Mouse (Mus musculus): Measurements from ENCODE around the gene Dusp7.

The Dusp7 gene

DNA sequence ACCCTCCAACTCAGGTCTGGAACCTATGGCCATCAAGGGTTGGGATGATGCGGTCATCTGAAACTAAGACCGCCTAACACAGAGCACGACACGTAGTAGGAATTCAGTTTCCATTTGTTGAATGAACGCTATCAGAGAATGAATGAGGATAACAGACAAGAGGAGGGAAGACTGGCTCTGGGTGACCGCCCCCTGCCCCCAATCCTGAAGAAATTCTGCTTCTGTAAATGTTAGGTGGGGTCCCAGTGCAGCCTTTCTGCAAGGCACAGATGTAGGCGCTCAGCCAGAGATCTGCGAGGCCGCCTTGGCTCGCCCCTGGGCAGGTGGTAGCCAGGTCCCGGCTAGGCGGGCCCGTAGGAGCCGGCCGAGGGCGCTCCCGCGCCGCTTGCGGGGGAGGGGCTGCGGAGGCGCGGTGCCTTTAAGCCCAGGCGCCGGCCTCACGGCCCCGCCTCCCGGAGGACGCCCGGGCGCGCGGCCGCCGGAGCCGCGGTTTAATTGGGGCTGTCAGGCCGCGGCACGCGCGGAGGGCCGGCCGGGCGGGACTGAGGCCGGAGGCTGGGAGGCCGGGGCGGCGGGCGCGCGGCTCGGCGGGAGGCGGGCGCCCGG, at the start of gene Dusp7:
Gene Dusp7, plus strand, starts transcription at position 521 of the 606 bp plus-strand sequence.
- CTCF ChIA-PET = interaction anchor here (0.7 to 2.4 kb wide), 18 partner anchors 9 to 275 kb away, joined by 3 to 11 read pairs (median 6); partner anchors contain the start of genes Parp3 (in 3 of the 4) and Poc1a (in 1 of the 4)

GRCm38 (mm10) chr9:106319095-106319494, 49.3 kb upstream of the Dusp7 start:
- POLR2A ChIA-PET = interaction anchor here in 3 of 4 experiments (0.6 to 2.5 kb wide), 4 partner anchors 7 to 111 kb away, joined by 3 to 5 read pairs (median 4); partner anchors contain the start of gene Rpl29 (in 1 of the 3)
- CTCF ChIA-PET = interaction anchor here in 2 of 4 experiments (0.8 to 4.1 kb wide), 4 partner anchors 13 to 158 kb away, joined by 3 to 15 read pairs (median 4); partner anchors contain the start of gene Parp3 (in 1 of the 2)

More for the DNA sequence above, at the start of gene Dusp7:
- POLR2A ChIA-PET = interaction anchor here (0.5 to 4.3 kb wide), 72 partner anchors 9 to 1031 kb away, joined by 3 to 24 read pairs (median 5); partner anchors contain the start of genes Acy1 (in 2 of the 4), Parp3 (in 2 of the 4), Rpl29 (in 2 of the 4) and Wdr82 (in 2 of the 4)

- ChIA-PET CTCF (interaction anchor here (0.6 to 4.1 kb wide), 8 partner anchors 15 to 210 kb away, joined by 3 to 15 read pairs (median 5); partner anchors contain the start of gene Poc1a (in 1 of the 4)), POLR2A (interaction anchor here in 3 of 4 experiments (0.6 to 1.5 kb wide), 9 partner anchors 12 to 154 kb away, joined by 3 to 7 read pairs (median 4); partner anchors contain the start of gene Parp3 (in 1 of the 3))
Measured at GRCm38 (mm10) chr9:106322497-106322896, 45.9 kb upstream of the Dusp7 start.

DNA sequence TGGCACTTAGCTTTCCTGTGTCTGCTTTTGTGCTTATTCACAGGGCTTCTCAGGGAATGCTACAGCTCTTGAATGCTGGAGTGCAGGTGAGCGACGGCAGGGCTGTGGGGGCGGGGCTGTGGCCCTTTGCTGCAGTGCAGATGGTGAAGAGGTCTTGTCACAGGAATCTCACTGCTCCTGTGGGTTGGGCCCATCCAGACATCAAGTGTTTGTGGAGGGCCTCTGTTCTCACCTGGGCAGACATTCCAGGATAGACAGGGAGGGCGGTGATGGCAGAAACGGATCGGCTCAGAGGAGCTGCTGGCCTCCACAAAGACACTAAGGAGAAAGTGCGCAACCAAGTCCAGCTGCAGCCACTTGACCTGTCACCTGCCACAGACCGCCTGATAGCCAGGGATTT, 42.2 kb upstream of the Dusp7 start:
- POLR2A ChIA-PET = interaction anchor here in 3 of 4 experiments (0.7 to 1.9 kb wide), 7 partner anchors 13 to 1221 kb away, joined by 3 to 6 read pairs (median 4); partner anchors contain the start of genes Parp3 (in 1 of the 3) and Zmynd10 (in 1 of the 3)
- CTCF ChIA-PET = interaction anchor here in 1 of 4 experiments (1.0 kb wide), 1 partner anchor 94 kb away, joined by 3 read pairs; no protein-coding TSS in a partner anchor

DNA sequence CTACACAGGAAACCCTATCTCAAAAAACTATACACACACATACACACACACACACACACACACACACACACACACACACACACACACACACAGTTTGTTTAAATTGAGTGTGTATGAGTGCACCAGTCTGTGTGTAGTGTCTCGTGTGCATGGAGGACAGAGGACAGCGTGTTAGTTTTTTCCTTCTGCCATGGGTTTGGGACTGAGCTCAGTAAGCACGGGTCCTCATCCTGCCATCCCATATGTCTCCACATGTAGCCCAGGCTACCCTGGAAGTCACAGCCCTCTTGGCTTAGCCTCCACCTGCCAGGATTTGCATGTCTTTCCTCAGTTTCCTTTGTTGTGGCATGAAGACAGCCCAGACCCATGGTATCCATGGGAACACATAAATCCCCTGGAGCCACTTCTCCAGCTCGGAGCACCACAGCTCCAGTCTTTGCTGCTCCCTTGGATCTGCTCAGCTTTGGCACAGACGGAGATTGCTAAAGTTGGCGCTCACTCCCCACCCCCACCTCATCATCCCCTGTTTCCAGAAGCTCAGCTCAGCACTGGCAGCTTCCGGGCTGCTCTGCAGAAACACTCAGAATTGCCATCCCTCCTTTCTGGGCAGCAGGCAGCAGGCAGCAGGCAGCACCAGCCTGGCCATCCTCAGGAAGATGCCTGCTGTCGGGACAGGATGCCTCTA, 41.2 kb upstream of the Dusp7 start:
- CTCF ChIA-PET = interaction anchor here in 3 of 4 experiments (0.7 to 1.4 kb wide), 3 partner anchors 19 to 148 kb away, joined by 3 read pairs; no protein-coding TSS in a partner anchor
- POLR2A ChIA-PET = interaction anchor here in 3 of 4 experiments (0.7 to 1.9 kb wide), 6 partner anchors 10 to 1220 kb away, joined by 3 to 6 read pairs (median 4); partner anchors contain the start of genes Parp3 (in 1 of the 3) and Zmynd10 (in 1 of the 3)

DNA sequence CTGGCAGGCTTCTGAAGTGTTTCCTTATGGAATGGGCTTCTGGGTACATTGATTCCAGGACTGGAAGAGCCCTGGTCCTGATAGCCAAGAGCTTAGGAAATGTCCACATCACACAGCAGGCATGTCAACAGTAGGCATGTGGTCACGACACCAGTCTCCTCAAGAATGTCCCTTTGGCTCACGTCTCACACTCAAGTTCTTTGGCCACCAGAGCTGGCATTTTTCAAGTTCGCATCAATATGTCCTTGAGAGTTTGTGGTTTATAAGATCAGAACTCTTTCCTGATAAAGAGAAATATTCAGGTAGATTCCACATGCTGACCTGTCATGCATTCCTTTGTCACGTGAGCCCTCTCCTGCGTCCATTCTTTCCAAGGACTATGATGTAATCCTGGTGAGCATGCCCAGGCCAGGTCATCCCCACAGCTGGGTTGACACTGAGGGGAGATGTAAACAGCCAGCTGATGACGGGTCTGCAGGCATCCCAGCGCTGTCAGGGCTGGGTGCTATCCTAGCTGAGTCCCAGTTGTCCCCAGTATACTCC, 40.3 kb upstream of the Dusp7 start:
- POLR2A ChIA-PET = interaction anchor here in 2 of 4 experiments (0.6 to 1.9 kb wide), 4 partner anchors 9 to 157 kb away, joined by 3 to 6 read pairs (median 4); partner anchors contain the start of genes Parp3 (in 1 of the 2) and Wdr82 (in 1 of the 2)
- CTCF ChIA-PET = interaction anchor here in 3 of 4 experiments (0.5 to 1.4 kb wide), 4 partner anchors 20 to 116 kb away, joined by 3 to 5 read pairs (median 3); no protein-coding TSS in a partner anchor

GRCm38 (mm10) chr9:106328772-106329511, 39.5 kb upstream of the Dusp7 start:
- ChIA-PET POLR2A (interaction anchor here in 1 of 4 experiments (0.9 kb wide), 1 partner anchor 41 kb away, joined by 3 read pairs; no protein-coding TSS in a partner anchor), CTCF (interaction anchor here in 1 of 4 experiments (0.7 kb wide), 1 partner anchor 117 kb away, joined by 3 read pairs; no protein-coding TSS in a partner anchor)

GRCm38 (mm10) chr9:106332746-106333145, 35.7 kb upstream of the Dusp7 start:
- ChIA-PET POLR2A (no interaction called here), CTCF (interaction anchor here in 2 of 4 experiments (0.6 to 1.8 kb wide), 2 partner anchors 18 to 1403 kb away, joined by 4 to 8 read pairs; no protein-coding TSS in a partner anchor)

GRCm38 (mm10) chr9:106337620-106338019, 30.8 kb upstream of the Dusp7 start:
- POLR2A ChIA-PET = interaction anchor here in 3 of 4 experiments (1.0 to 1.5 kb wide), 5 partner anchors 10 to 57 kb away, joined by 3 to 4 read pairs (median 3); partner anchors contain the start of gene Poc1a (in 1 of the 3)

DNA sequence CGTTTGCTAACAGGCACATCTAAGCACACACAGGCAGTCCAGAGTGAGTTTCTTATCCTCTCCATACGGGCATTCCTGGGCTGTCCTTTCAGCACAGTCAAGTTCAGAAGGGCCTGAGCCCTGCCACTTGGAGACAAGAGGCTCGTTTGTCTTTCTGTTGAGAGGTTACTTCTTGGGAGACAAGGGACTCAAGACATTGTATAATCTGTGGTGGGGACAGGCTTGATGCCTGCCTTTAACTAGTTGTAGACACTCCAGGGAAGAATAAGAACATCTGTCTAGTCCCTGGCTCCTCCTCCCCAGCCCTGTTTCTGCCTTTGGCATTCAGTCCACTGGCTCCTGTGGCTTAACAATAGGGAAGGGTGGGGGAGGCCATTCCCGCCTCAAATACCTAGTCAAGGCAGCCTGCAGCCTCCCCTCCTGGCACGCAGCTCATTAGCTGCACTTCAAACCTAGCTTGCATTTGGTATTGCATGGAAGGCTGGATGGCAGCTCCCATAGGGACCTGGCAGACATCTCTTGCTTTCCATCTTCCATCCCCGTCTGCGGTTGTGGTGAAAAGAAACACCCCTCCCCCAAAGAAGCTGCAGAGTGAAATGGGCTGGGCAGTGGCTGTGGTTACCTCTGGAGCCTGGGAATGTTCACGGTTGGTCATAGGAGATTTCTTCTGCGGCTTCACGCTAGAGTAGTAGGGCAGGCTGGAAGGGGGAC, 29.8 kb upstream of the Dusp7 start:
- CTCF ChIA-PET = interaction anchor here in 2 of 4 experiments (1.0 to 1.7 kb wide), 4 partner anchors 13 to 82 kb away, joined by 3 to 8 read pairs (median 6); partner anchors contain the start of gene Poc1a (in 1 of the 2)

More at GRCm38 (mm10) chr9:106337620-106338019, 30.8 kb upstream of the Dusp7 start:
- CTCF ChIA-PET = interaction anchor here in 2 of 4 experiments (0.6 to 1.7 kb wide), 3 partner anchors 14 to 1927 kb away, joined by 3 to 7 read pairs (median 3); no protein-coding TSS in a partner anchor

GRCm38 (mm10) chr9:106339173-106339558, 29.3 kb upstream of the Dusp7 start:
- CTCF ChIA-PET = interaction anchor here in 2 of 4 experiments (0.9 to 1.7 kb wide), 4 partner anchors 12 to 81 kb away, joined by 3 to 8 read pairs (median 4); partner anchors contain the start of gene Poc1a (in 1 of the 2)
- POLR2A ChIA-PET = interaction anchor here in 3 of 4 experiments (0.6 to 2.1 kb wide), 10 partner anchors 12 to 137 kb away, joined by 3 to 7 read pairs (median 4); partner anchors contain the start of gene Rrp9 (in 1 of the 3)

More for the DNA sequence above, 29.8 kb upstream of the Dusp7 start:
- POLR2A ChIA-PET = interaction anchor here (0.5 to 2.1 kb wide), 9 partner anchors 12 to 137 kb away, joined by 3 to 7 read pairs (median 4); partner anchors contain the start of gene Rrp9 (in 1 of the 4)

- ChIA-PET POLR2A (interaction anchor here in 2 of 4 experiments (0.6 to 2.1 kb wide), 6 partner anchors 12 to 54 kb away, joined by 3 to 7 read pairs (median 4); no protein-coding TSS in a partner anchor), CTCF (interaction anchor here in 1 of 4 experiments (0.9 to 1.7 kb wide), 2 partner anchors 11 to 37 kb away, joined by 3 to 8 read pairs; no protein-coding TSS in a partner anchor)
Measured at GRCm38 (mm10) chr9:106339730-106340129, 28.7 kb upstream of the Dusp7 start.

GRCm38 (mm10) chr9:106340501-106341312, 27.7 kb upstream of the Dusp7 start:
- POLR2A ChIA-PET = interaction anchor here in 3 of 4 experiments (0.6 to 2.6 kb wide), 7 partner anchors 11 to 169 kb away, joined by 3 to 12 read pairs (median 5); no protein-coding TSS in a partner anchor

DNA sequence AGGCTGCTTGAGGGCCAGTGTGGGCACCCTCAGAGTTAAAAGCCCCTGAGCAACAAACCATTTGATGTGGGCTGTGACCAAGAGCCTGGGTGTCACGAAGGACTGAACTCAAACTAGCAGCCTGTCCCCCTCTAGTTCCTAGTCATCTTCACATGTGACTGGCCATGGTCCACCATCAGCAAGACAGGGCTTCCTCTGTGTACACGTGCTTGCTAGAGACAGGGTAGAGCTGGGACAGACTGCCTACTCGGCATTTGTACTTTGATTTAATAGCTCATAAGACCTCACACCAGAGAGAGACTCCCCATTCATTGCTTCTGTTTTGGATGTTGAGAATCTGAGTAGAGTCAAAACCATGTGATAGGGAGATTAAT, 27.1 kb upstream of the Dusp7 start:
- POLR2A ChIA-PET = interaction anchor here in 3 of 4 experiments (0.6 to 2.6 kb wide), 10 partner anchors 10 to 129 kb away, joined by 3 to 12 read pairs (median 4); partner anchors contain the start of gene Poc1a (in 1 of the 3)
- CTCF ChIA-PET = interaction anchor here in 3 of 4 experiments (0.6 to 2.1 kb wide), 4 partner anchors 10 to 61 kb away, joined by 3 to 10 read pairs (median 4); partner anchors contain the start of gene Poc1a (in 1 of the 3)

More at GRCm38 (mm10) chr9:106340501-106341312, 27.7 kb upstream of the Dusp7 start:
- CTCF ChIA-PET = interaction anchor here in 2 of 4 experiments (0.6 to 1.7 kb wide), 3 partner anchors 10 to 1135 kb away, joined by 4 to 8 read pairs (median 4); no protein-coding TSS in a partner anchor
